Mouse (Mus musculus) neural tube, embryonic 14.5 days (tissue): ENCODE results near the gene Anxa5. TPM values are rescaled to one million over a fixed set of nuclear protein-coding genes. Genes with fewer than 3 reads are reported as not detected.
A peak's percentile ranks its signal among the peaks of the same experiment; 100 is the strongest.

Experiments
- ATAC-seq: fragments of 200-750 bp; cut with Nextera tagmentation; 2 replicates; pipeline ENCODE4 v1.8.0; 2017; ENCODE audit warnings: low read depth, mild to moderate bottlenecking, moderate TSS enrichment, moderate library complexity
- H3K27ac ChIP-seq: fragments of 300-500 bp; sonication (generic); 2 replicates; pipeline ENCODE4 v1.5.1; 2014; ENCODE audit warnings: low read depth, mild to moderate bottlenecking, control low read depth, low read length, moderate library complexity, mixed read lengths
- H3K27me3 ChIP-seq: fragments of 300-500 bp; sonication (generic); 2 replicates; pipeline ENCODE4 v1.6.1; 2014; ENCODE audit warnings: low read length; ENCODE audit not compliant: control insufficient read depth, insufficient read depth
- H3K36me3 ChIP-seq: fragments of 300-500 bp; sonication (generic); 2 replicates; pipeline ENCODE4 v1.6.1; 2014; ENCODE audit warnings: low read length, mixed read lengths; ENCODE audit not compliant: control insufficient read depth, insufficient read depth
- H3K4me1 ChIP-seq: fragments of 300-500 bp; sonication (generic); 2 replicates; pipeline ENCODE4 v1.6.1; 2014; ENCODE audit warnings: low read length; ENCODE audit not compliant: control insufficient read depth, insufficient read depth
- H3K4me2 ChIP-seq: fragments of 300-500 bp; sonication (generic); 2 replicates; pipeline ENCODE4 v1.6.1; 2014; ENCODE audit warnings: mild to moderate bottlenecking, low read depth, low read length, control low read depth
- H3K4me3 ChIP-seq: fragments of 300-500 bp; sonication (generic); 2 replicates; pipeline ENCODE4 v1.5.1; 2014; ENCODE audit warnings: low read depth, low read length, control low read depth, mixed read lengths
- H3K9ac ChIP-seq: fragments of 300-500 bp; sonication (generic); replicated peaks from 2 replicates; pipeline ENCODE4 v1.6.1; 2014; ENCODE audit warnings: low read depth, mild to moderate bottlenecking, control low read depth, low read length, mixed read lengths
- H3K9me3 ChIP-seq: fragments of 300-500 bp; sonication (generic); 2 replicates; pipeline ENCODE4 v1.6.1; 2016; ENCODE audit warnings: low read length; ENCODE audit not compliant: control insufficient read depth
- WGBS: fragments of 180-500 bp; shearing (Covaris S2); extraction: QIAGEN DNeasy Blood & Tissue Kit; methylation state at CpG from one replicate; pipeline ENCODE4 v1.1.7; 2014; 5-methylcytosine and 5-hydroxymethylcytosine counted together
- polyA plus RNA-seq: library from polyadenylated mRNA; unstranded; fragments of >200 nt; fragmentation: Nextera tagmentation; extraction: Ambion mirVana; gene quantifications from 2 replicates; pipeline ENCODE4 v1.2.1, GENCODE M21; 2014

The Anxa5 gene
- polyA plus RNA-seq, 1 experiment from 2014 or later, result 27.8 TPM

DNA sequence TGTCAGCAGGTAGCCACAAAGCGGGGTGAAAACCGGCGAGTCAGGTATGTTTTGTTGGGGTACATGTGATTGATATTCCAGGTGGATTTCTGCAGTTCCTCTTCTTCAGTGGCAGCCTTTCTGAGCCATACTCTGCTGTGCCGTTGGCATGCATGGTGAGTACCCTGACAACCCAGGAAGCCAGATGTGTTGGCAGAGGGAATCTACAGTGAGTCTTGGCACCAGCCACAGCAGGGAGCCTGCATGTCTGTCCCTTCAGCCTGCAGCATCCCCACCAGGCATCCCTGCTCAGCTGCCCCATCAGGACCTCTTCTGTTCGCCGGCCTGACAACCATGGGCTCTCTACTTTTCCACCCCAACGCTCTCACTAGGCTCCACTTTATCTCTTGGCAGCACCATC lies 25.9 kb upstream of the Anxa5 start:
- no peak overlapping the region for H3K9ac ChIP-seq
- H3K36me3 ChIP-seq, result no peaks in the 10 kb centered on the region
- H3K4me3 ChIP-seq, result no peak overlapping the region
- H3K4me1 ChIP-seq, result no peaks in the 10 kb centered on the region
- 80% methylated on average over 7 of the region's 7 CpGs for WGBS
- no peaks in the 10 kb centered on the region for H3K9me3 ChIP-seq
- H3K4me2 ChIP-seq, result no peak overlapping the region
- no peak overlapping the region for H3K27ac ChIP-seq
- H3K27me3 ChIP-seq, result no peaks in the 10 kb centered on the region
- ATAC-seq, result no peak

DNA sequence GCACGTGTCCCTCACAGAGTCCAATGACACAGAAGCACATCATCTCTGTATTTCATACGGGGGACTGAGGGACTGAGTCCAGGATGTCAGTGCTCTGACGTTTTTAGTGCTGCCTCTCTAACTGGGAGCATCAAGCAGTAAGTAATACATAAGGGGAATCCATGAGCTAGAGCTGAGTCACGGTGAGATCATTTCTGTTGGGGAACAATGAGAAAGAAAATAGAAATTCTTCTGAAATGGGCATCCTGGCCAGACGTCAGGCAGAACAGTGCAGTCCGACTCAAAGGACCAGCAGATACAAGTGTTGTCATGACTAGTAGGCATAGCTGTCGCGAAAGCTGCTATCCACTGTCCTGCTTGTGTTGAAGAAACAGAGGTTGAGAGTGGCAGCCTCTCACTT lies 25.3 kb upstream of the Anxa5 start:
- Histone ChIP-seq H3K4me2 (no peak overlapping the region), H3K36me3 (no peaks in the 10 kb centered on the region), H3K4me3 (no peak overlapping the region), H3K27ac (no peak overlapping the region), H3K27me3 (no peaks in the 10 kb centered on the region), H3K9me3 (no peaks in the 10 kb centered on the region), H3K4me1 (no peaks in the 10 kb centered on the region), H3K9ac (no peak overlapping the region)
- no peak for ATAC-seq
- 89% methylated on average over 8 of the region's 8 CpGs for WGBS

DNA sequence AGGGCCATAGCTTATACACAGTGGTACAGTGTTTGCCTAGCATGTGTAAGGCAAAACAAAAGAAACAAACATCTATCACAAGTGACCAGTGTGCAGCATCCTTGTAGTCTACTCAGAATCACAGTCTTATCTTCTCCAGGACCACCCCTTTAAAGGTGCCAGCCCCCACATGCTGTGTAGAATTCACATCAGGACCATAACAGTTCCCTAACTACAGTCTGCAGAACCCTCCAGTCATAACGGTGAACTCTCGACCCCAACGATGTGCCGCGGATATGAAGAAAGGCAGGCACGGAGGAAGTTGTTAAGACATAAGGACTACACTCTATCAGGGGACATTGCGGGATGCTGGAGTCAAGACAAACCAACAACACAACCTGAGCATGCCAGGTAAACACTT lies 23.7 kb upstream of the Anxa5 start:
- H3K9ac ChIP-seq, result no peak overlapping the region
- no peaks in the 10 kb centered on the region for H3K36me3 ChIP-seq
- no peak overlapping the region for H3K4me3 ChIP-seq
- no peak overlapping the region for H3K4me2 ChIP-seq
- no peaks in the 10 kb centered on the region for H3K27me3 ChIP-seq
- no peak for ATAC-seq
- 95% methylated on average over 7 of the region's 7 CpGs for WGBS
- H3K9me3 ChIP-seq, result no peaks in the 10 kb centered on the region
- H3K27ac ChIP-seq, result no peak overlapping the region
- H3K4me1 ChIP-seq, result no peaks in the 10 kb centered on the region

DNA sequence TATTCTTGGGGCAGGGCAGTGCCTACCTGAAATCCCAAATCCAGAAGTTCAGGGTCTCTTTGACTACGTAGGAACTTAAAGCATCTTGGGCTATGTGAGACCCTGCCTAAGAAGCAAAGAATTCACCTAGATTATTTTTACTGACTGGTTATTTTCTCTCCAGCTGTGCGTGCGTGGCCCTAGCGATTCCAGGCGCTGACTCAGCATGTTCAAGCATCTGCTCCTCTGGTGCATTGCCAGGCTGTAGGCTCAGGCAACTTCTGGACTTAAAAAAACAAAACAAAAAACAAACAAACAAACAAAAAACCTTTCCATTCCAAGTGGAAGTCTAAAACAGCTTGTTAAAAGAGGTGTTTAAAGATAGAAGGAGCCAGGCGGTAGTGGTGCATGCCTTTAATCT lies 22.5 kb upstream of the Anxa5 start:
- ATAC-seq, result no peak
- H3K4me1 ChIP-seq, result no peaks in the 10 kb centered on the region
- H3K9ac ChIP-seq, result no peak overlapping the region
- H3K4me3 ChIP-seq, result no peak overlapping the region
- H3K27ac ChIP-seq, result no peak overlapping the region
- no peaks in the 10 kb centered on the region for H3K36me3 ChIP-seq
- WGBS, result 86% methylated on average over 6 of the region's 6 CpGs
- H3K9me3 ChIP-seq, result no peaks in the 10 kb centered on the region
- H3K27me3 ChIP-seq, result no peaks in the 10 kb centered on the region
- no peak overlapping the region for H3K4me2 ChIP-seq

DNA sequence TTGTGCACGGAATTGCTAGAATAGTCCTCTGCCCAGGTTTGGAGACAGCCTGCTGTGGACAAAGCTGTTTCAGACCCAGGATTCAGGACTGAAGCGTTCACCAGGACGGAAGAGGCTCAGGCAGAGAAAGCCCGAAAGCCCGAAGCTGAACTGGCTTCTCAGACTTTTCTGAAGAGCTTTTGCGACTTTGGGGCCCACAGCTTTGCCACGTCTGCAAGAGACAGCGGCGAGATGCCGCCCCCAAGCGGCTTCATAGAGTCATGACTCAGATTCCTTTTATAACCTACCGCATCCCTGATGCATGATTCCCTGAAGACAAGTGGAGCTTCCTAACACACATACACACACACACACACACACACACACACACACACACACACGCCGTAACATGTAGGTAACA lies 21.1 kb upstream of the Anxa5 start:
- WGBS, result 17% methylated on average over 14 of the region's 14 CpGs
- H3K27ac ChIP-seq, result no peak overlapping the region
- peak; percentile 35; the same call in 1 of the 2 replicates for ATAC-seq

DNA sequence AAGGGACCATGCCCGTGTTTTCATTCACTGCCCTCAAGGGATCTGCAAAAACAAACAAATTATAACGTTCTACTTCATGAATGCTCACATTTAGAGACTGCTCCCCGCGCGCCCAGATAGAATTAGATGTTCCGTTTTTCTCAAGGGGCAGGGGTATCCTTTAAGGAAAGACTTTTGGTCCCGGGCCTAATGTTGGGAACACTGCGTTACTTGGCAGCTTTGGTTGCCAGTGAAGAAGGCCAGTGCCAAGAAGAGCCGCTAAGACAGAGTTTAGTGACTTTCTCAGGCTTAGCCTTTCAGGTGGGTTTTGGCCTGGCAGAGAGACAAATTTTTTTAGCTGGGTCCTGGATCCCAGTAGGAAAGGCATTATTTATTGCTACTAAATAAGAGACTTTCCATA lies 20.6 kb upstream of the Anxa5 start:
- no peak overlapping the region for H3K4me2 ChIP-seq
- H3K36me3 ChIP-seq, result no peaks in the 10 kb centered on the region
- H3K9ac ChIP-seq, result no peak overlapping the region
- H3K27ac ChIP-seq, result no peak overlapping the region
- ATAC-seq, result no peak
- H3K4me3 ChIP-seq, result no peak overlapping the region
- no peaks in the 10 kb centered on the region for H3K27me3 ChIP-seq
- WGBS, result 89% methylated on average over 9 of the region's 9 CpGs
- H3K9me3 ChIP-seq, result no peaks in the 10 kb centered on the region
- H3K4me1 ChIP-seq, result no peaks in the 10 kb centered on the region

More for the DNA sequence above, 21.1 kb upstream of the Anxa5 start:
- H3K4me3 ChIP-seq, result no peak overlapping the region
- H3K9ac ChIP-seq, result no peak overlapping the region
- H3K4me2 ChIP-seq, result no peak overlapping the region
- no peaks in the 10 kb centered on the region for H3K27me3 ChIP-seq
- no peaks in the 10 kb centered on the region for H3K36me3 ChIP-seq
- no peaks in the 10 kb centered on the region for H3K9me3 ChIP-seq
- no peaks in the 10 kb centered on the region for H3K4me1 ChIP-seq

DNA sequence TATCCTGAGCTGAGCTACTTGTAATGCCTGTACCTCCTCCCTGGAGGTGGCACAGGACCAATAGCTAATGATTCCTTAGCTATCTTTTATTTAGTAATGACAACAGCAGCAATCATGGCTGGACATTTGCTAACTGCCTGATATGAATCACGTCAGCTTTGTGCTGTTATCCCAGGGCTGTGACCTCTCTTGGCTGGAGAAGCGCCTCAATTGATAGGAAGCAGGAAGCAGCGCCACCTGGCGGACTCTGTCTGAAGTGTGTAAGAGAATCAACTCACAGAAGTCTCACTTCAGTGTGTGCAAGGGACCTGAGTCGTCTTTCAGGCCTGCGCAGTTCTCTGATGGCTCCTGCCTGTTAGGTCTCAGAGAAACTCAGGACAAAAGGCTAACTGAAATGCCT lies 19.7 kb upstream of the Anxa5 start:
- Histone ChIP-seq H3K27me3 (no peaks in the 10 kb centered on the region), H3K4me2 (no peak overlapping the region), H3K4me3 (no peak overlapping the region), H3K36me3 (no peaks in the 10 kb centered on the region), H3K4me1 (no peaks in the 10 kb centered on the region), H3K9ac (0 out of 2 replicates have a peak overlapping the region, but pooled peaks have one; percentile 18), H3K27ac (no peak overlapping the region), H3K9me3 (no peaks in the 10 kb centered on the region)
- WGBS, result 8% methylated on average over 6 of the region's 6 CpGs
- peak; percentile 84 for ATAC-seq

DNA sequence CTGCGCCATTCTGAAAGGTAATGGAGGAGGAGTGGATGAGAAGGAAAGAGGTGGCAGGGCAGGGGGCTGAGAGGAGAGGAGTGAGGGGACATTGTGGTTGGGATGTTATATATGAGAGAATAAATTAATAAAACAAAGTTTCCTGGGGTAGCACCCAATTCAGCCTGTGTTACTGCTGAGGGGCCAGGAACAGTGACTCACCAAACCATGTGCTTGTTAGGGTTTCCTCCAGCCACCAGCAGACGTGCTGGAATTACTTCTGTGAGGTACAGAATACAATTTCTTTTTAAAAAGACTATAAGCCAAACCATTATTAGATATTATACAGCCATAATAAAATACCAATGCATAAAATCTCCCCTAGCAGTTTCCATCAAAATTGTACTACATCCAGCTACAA lies 18.9 kb upstream of the Anxa5 start:
- 75% methylated on average over 2 of the region's 2 CpGs for WGBS

DNA sequence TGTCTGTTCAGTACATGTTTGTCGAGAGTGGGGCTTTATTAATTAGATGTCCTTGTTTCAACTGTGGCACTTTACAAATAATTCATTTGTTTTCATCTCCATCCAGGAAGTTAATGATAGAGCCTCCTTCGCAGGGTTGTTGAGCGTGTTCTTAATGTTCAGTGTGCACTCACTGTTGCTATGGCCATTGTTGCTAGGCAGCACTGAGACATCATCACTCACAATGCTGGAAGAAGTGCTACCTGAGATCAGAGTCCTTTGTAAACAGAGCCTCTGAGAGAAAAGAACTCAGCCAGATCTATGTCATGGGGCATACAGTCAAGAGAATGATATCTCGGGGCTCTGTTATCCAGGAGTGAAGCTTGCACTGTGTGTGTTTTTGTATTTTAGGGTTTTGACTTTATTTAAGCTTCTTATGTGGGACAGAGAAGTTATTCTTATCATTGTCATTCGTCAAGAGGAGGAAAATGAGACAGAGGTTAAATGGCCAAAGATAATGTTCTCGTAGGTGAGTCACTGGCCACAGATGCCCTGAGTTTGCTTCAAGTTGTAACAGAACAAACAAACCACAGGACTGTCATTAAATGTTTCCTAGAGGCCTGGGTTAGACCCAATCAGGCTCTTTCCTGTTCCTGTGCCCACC lies 18.1 kb upstream of the Anxa5 start:
- no peaks in the 10 kb centered on the region for H3K4me1 ChIP-seq
- no peak overlapping the region for H3K9ac ChIP-seq
- H3K4me2 ChIP-seq, result no peak overlapping the region
- H3K27ac ChIP-seq, result no peak overlapping the region
- H3K4me3 ChIP-seq, result no peak overlapping the region
- no peaks in the 10 kb centered on the region for H3K9me3 ChIP-seq
- H3K36me3 ChIP-seq, result no peaks in the 10 kb centered on the region
- 67% methylated on average over 6 of the region's 6 CpGs for WGBS
- H3K27me3 ChIP-seq, result no peaks in the 10 kb centered on the region
- ATAC-seq, result 0 out of 2 replicates have a peak, but pooled peaks have one; percentile 36

More for the DNA sequence above, 18.9 kb upstream of the Anxa5 start:
- H3K4me1 ChIP-seq, result no peaks in the 10 kb centered on the region
- no peaks in the 10 kb centered on the region for H3K36me3 ChIP-seq
- no peaks in the 10 kb centered on the region for H3K9me3 ChIP-seq
- H3K9ac ChIP-seq, result no peak overlapping the region
- no peak overlapping the region for H3K4me2 ChIP-seq
- H3K27ac ChIP-seq, result no peak overlapping the region
- no peak for ATAC-seq
- H3K4me3 ChIP-seq, result no peak overlapping the region
- H3K27me3 ChIP-seq, result no peaks in the 10 kb centered on the region
